Mouse (Mus musculus): ENCODE data around the gene Foxn1. TPM values are rescaled to one million over a fixed set of nuclear protein-coding genes. Genes with fewer than 3 reads are reported as not detected.

The Foxn1 gene
- polyA plus RNA-seq, 1 experiment from 2014 or later, result not detected

- H3K4me1 ChIP-seq, result no peaks in the 10 kb centered on the region
These were observed 16.0 kb downstream of the Foxn1 start for GRCm38 (mm10) chr11:78370389-78370788.

GRCm38 (mm10) chr11:78367456-78368225 is 18.7 kb downstream of the Foxn1 start:
- no peak for ATAC-seq (replicated peaks)
- Histone ChIP-seq H3K4me1 (no peaks in the 10 kb centered on the region), H3K27ac (no peak overlapping the region), H3K9me3 (no peaks in the 10 kb centered on the region), H3K27me3 (replicated peaks) (no peaks in the 10 kb centered on the region), H3K4me2 (no peak overlapping the region), H3K36me3 (replicated peaks) (no peaks in the 10 kb centered on the region), H3K4me3 (no peak overlapping the region), H3K9ac (no peak overlapping the region)
- WGBS, result 90% methylated on average over 15 of the region's 15 CpGs

More at GRCm38 (mm10) chr11:78370389-78370788, 16.0 kb downstream of the Foxn1 start:
- no peaks in the 10 kb centered on the region for H3K36me3 ChIP-seq (replicated peaks)
- H3K9me3 ChIP-seq, result no peaks in the 10 kb centered on the region
- no peak overlapping the region for H3K4me2 ChIP-seq
- H3K27ac ChIP-seq, result no peak overlapping the region
- no peak overlapping the region for H3K4me3 ChIP-seq
- H3K27me3 ChIP-seq (replicated peaks), result no peaks in the 10 kb centered on the region
- H3K9ac ChIP-seq, result no peak overlapping the region
- ATAC-seq (replicated peaks), result no peak
- 55% methylated on average over 1 of the region's 1 CpGs for WGBS

GRCm38 (mm10) chr11:78364103-78364502 is 22.3 kb downstream of the Foxn1 start:
- Histone ChIP-seq H3K9me3 (no peaks in the 10 kb centered on the region), H3K36me3 (replicated peaks) (no peaks in the 10 kb centered on the region), H3K27me3 (replicated peaks) (no peaks in the 10 kb centered on the region), H3K9ac (no peak overlapping the region), H3K4me2 (no peak overlapping the region), H3K4me1 (no peaks in the 10 kb centered on the region), H3K27ac (no peak overlapping the region), H3K4me3 (no peak overlapping the region)
- 55% methylated on average over 8 of the region's 8 CpGs for whole genome bisulfite sequencing
- ATAC-seq (replicated peaks), result no peak

- no peak overlapping the region for H3K4me2 ChIP-seq
- no peak overlapping the region for H3K4me3 ChIP-seq
- H3K36me3 ChIP-seq (replicated peaks), result no peaks in the 10 kb centered on the region
- H3K27ac ChIP-seq, result no peak overlapping the region
- WGBS, result 84% methylated on average over 13 of the region's 13 CpGs
- H3K4me1 ChIP-seq, result no peaks in the 10 kb centered on the region
- H3K9ac ChIP-seq, result no peak overlapping the region
- no peaks in the 10 kb centered on the region for H3K27me3 ChIP-seq (replicated peaks)
- no peak for ATAC-seq (replicated peaks)
- H3K9me3 ChIP-seq, result no peaks in the 10 kb centered on the region
These were observed 22.9 kb downstream of the Foxn1 start for GRCm38 (mm10) chr11:78363309-78364007.

GRCm38 (mm10) chr11:78360789-78361131 is 25.6 kb downstream of the Foxn1 start:
- no peak overlapping the region for H3K27ac ChIP-seq
- H3K9ac ChIP-seq, result no peak overlapping the region
- WGBS, result 60% methylated on average over 2 of the region's 2 CpGs
- no peak overlapping the region for H3K4me2 ChIP-seq
- no peaks in the 10 kb centered on the region for H3K4me1 ChIP-seq
- no peak overlapping the region for H3K4me3 ChIP-seq
- no peaks in the 10 kb centered on the region for H3K36me3 ChIP-seq (replicated peaks)
- ATAC-seq (replicated peaks), result no peak
- H3K9me3 ChIP-seq, result no peaks in the 10 kb centered on the region
- no peaks in the 10 kb centered on the region for H3K27me3 ChIP-seq (replicated peaks)

GRCm38 (mm10) chr11:78360125-78360788 is 26.1 kb downstream of the Foxn1 start:
- ATAC-seq (replicated peaks), result 0 out of 2 replicates have a peak, but pooled peaks have one; percentile 42
- Histone ChIP-seq H3K4me1 (no peaks in the 10 kb centered on the region), H3K27me3 (replicated peaks) (no peaks in the 10 kb centered on the region), H3K4me3 (no peak overlapping the region), H3K27ac (no peak overlapping the region), H3K4me2 (peak overlapping the region; percentile 35), H3K36me3 (replicated peaks) (no peaks in the 10 kb centered on the region), H3K9me3 (no peaks in the 10 kb centered on the region), H3K9ac (no peak overlapping the region)
- 15% methylated on average over 13 of the region's 13 CpGs for WGBS

GRCm38 (mm10) chr11:78358330-78359007 is 27.9 kb downstream of the Foxn1 start:
- no peak overlapping the region for H3K4me2 ChIP-seq
- H3K4me3 ChIP-seq, result no peak overlapping the region
- no peaks in the 10 kb centered on the region for H3K9me3 ChIP-seq
- no peak overlapping the region for H3K27ac ChIP-seq
- 13% methylated on average over 22 of the region's 22 CpGs for WGBS
- H3K36me3 ChIP-seq (replicated peaks), result no peaks in the 10 kb centered on the region
- no peaks in the 10 kb centered on the region for H3K27me3 ChIP-seq (replicated peaks)
- H3K9ac ChIP-seq, result no peak overlapping the region
- ATAC-seq (replicated peaks), result no peak
- no peaks in the 10 kb centered on the region for H3K4me1 ChIP-seq

GRCm38 (mm10) chr11:78355471-78356238 is 30.7 kb downstream of the Foxn1 start:
- WGBS, result 31% methylated on average over 4 of the region's 4 CpGs
- no peaks in the 10 kb centered on the region for H3K4me1 ChIP-seq
- H3K27ac ChIP-seq, result no peak overlapping the region
- H3K27me3 ChIP-seq (replicated peaks), result no peaks in the 10 kb centered on the region
- H3K9ac ChIP-seq, result no peak overlapping the region
- H3K9me3 ChIP-seq, result no peaks in the 10 kb centered on the region
- no peak overlapping the region for H3K4me2 ChIP-seq
- H3K36me3 ChIP-seq (replicated peaks), result no peaks in the 10 kb centered on the region
- no peak for ATAC-seq (replicated peaks)
- H3K4me3 ChIP-seq, result no peak overlapping the region

- 85% methylated on average over 6 of the region's 6 CpGs for WGBS
- ATAC-seq (replicated peaks), result no peak
- no peak overlapping the region for H3K4me2 ChIP-seq
These were observed 31.5 kb downstream of the Foxn1 start for GRCm38 (mm10) chr11:78354905-78355304.

GRCm38 (mm10) chr11:78353081-78353480 is 33.3 kb downstream of the Foxn1 start:
- Histone ChIP-seq H3K4me3 (no peak overlapping the region), H3K36me3 (replicated peaks) (peaks cover 5% of the 10 kb centered on the region; the same call in 1 of the 2 replicates), H3K9ac (no peak overlapping the region), H3K4me1 (no peaks in the 10 kb centered on the region), H3K27ac (no peak overlapping the region), H3K9me3 (no peaks in the 10 kb centered on the region), H3K4me2 (no peak overlapping the region), H3K27me3 (replicated peaks) (no peaks in the 10 kb centered on the region)
- WGBS, result 91% methylated on average over 1 of the region's 1 CpGs
- no peak for ATAC-seq (replicated peaks)

More at GRCm38 (mm10) chr11:78354905-78355304, 31.5 kb downstream of the Foxn1 start:
- no peak overlapping the region for H3K9ac ChIP-seq
- no peaks in the 10 kb centered on the region for H3K9me3 ChIP-seq
- no peaks in the 10 kb centered on the region for H3K4me1 ChIP-seq
- no peak overlapping the region for H3K27ac ChIP-seq
- H3K36me3 ChIP-seq (replicated peaks), result no peaks in the 10 kb centered on the region
- H3K4me3 ChIP-seq, result no peak overlapping the region
- no peaks in the 10 kb centered on the region for H3K27me3 ChIP-seq (replicated peaks)

- Histone ChIP-seq H3K4me3 (no peak overlapping the region), H3K27ac (no peak overlapping the region), H3K9me3 (no peaks in the 10 kb centered on the region), H3K4me1 (peaks cover 23% of the 10 kb centered on the region), H3K9ac (no peak overlapping the region), H3K27me3 (replicated peaks) (no peaks in the 10 kb centered on the region), H3K4me2 (no peak overlapping the region), H3K36me3 (replicated peaks) (peaks cover 5% of the 10 kb centered on the region; the same call in 1 of the 2 replicates)
- ATAC-seq (replicated peaks), result no peak
- WGBS, result 78% methylated on average over 4 of the region's 4 CpGs
These were observed 36.7 kb downstream of the Foxn1 start for GRCm38 (mm10) chr11:78349441-78350358.
